Mouse (Mus musculus) layer of hippocampus, postnatal 14 days (tissue): ENCODE results near the gene Tecrl. TPM values are rescaled to one million over a fixed set of nuclear protein-coding genes. Genes with fewer than 3 reads are reported as not detected.

Source experiments
- DNase-seq, 2 experiments: peaks; one replicate each; pipeline ENCODE4 v3.0.0; 2021 to 2022; ENCODE audit warnings: low spot score in 2 of 2, mixed read lengths in 1 of 2
- long read RNA-seq, 2 experiments: library from polyadenylated mRNA; stranded (forward); transcript quantifications; one replicate each; pipeline ENCODE4 v2.0.0; 2021
- total RNA-seq, 2 experiments: library from RNA; stranded (reverse); gene quantifications; 2 replicates each; pipeline ENCODE4 v1.2.3; 2021

Tecrl gene
- total RNA-seq = under 1 TPM; 0.23 to 0.62 TPM
- long read RNA-seq, experiment 1 = 0 reads
- long read RNA-seq, experiment 2 = 0 reads

DNA sequence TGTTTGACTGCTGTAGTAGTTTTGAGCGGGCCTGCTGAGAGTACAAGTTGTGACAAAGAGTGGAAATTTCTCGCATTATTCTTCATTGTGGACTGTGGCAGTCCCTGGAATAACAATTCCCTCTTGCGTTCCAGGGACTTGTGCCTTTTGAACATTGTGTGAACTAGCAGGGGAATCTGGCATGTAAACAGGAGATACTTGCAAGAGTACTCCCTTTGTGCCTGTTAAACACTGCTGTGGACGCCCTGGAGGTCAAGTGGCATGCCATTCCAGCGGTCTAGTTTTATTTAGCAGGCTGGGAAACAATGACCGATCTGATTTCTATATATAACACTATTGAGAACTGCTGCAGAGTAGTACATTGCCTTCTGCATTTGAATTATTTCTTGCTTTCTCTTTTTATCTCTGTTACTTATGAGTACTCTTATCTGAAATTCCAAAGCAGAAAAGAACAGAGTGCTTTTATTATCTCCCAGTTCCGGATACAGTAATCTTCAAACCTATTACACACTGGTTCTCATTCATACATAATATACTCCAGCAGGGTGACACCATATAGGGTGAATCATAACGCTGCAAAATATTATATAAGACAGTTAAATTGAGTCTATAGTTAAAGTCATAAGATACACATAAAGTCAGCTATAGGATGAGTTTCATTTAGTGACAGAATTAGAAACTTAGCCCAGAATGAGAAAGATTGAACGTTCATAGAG, at the start of gene Tecrl:
Gene Tecrl (minus strand): TSS at position 350 of the 716 bp plus-strand sequence.
- DNase-seq = no peak

GRCm38 (mm10) chr5:83385021-83385420, 30.0 kb upstream of the Tecrl start:
- no peak for DNase-seq

- DNase-seq = no peak
Measured at GRCm38 (mm10) chr5:83351615-83352014, 3.4 kb downstream of the Tecrl start.

GRCm38 (mm10) chr5:83339144-83339543, 15.9 kb downstream of the Tecrl start:
- no peak for DNase-seq

GRCm38 (mm10) chr5:83267148-83267776, 87.7 kb downstream of the Tecrl start:
- no peak for DNase-seq

DNA sequence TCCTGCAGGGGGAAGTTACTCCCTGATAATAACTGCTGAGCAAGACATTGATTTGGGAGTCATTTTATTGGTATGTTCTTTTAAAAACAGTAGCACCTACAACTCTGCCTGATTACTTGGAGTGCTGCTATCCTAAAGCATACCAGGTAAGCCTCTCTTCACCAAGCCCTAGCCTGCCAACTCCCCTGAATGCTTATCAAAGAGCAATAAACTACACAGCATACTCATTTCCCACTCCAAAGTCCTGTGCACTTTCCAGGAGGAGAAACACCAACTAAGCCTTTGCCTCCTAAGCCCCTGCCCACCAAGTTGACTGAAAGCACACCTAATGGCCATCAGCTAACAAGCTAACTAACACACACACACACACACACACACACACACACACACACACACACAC, 94.9 kb downstream of the Tecrl start:
- DNase-seq = no peak

- DNase-seq = no peak
Measured at GRCm38 (mm10) chr5:83254141-83254540, 100.9 kb downstream of the Tecrl start.

DNA sequence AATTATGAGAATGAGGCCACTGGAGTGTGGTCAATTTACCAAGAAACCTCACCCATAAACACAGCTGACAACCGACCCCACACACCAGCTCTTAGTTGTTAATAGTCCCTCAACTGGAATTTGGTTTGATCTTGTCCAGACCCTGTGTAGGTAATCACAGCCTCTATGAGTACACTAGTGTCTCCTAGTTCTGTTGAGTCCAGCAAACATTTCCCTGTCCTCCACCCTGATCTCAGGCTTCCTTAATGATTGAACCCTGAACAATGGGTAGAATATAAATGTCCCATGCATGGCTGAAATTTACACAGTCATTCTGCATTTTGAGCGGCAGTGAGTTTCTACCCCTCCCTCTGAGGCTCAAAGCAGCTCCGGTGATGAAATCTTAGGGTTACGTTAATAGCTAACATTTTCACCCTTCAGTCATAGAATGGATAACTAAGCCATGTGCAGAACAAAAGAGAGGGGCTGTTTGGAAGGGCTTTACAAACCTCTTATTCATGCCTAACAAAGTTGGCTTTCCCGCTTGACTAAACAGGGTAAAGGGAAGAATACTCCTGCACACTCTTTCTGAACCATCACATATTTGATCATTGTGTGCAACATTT, 116.0 kb downstream of the Tecrl start:
- DNase-seq = no peak
